Mouse (Mus musculus) forebrain, embryonic 13.5 days (tissue): ENCODE results near the gene Gfm1. TPM values are rescaled to one million over a fixed set of nuclear protein-coding genes. Genes with fewer than 3 reads are reported as not detected.
A peak's percentile ranks its signal among the peaks of the same experiment; 100 is the strongest.

Source experiments
- ATAC-seq: fragments of 200-750 bp; cut with Nextera tagmentation; 2 replicates; pipeline ENCODE4 v1.8.0; 2017
- H3K27ac ChIP-seq: fragments of 300-500 bp; sonication (generic); 2 replicates; pipeline ENCODE4 v1.5.1; 2015; ENCODE audit warnings: inconsistent platforms, mild to moderate bottlenecking, moderate library complexity
- H3K27me3 ChIP-seq: fragments of 300-500 bp; sonication (generic); 2 replicates; pipeline ENCODE4 v1.6.1; 2015; ENCODE audit warnings: mild to moderate bottlenecking, inconsistent platforms
- H3K36me3 ChIP-seq: fragments of 300-500 bp; sonication (generic); 2 replicates; pipeline ENCODE4 v1.6.1; 2015; ENCODE audit warnings: mild to moderate bottlenecking, inconsistent platforms; ENCODE audit not compliant: poor library complexity, severe bottlenecking
- H3K4me1 ChIP-seq: fragments of 300-500 bp; sonication (generic); 2 replicates; pipeline ENCODE4 v1.6.1; 2015; ENCODE audit warnings: inconsistent platforms
- H3K4me2 ChIP-seq: fragments of 300-500 bp; sonication (generic); 2 replicates; pipeline ENCODE4 v1.6.1; 2015; ENCODE audit warnings: inconsistent platforms, mild to moderate bottlenecking, moderate library complexity
- H3K4me3 ChIP-seq: fragments of 300-500 bp; sonication (generic); 2 replicates; pipeline ENCODE4 v1.5.1; 2015; ENCODE audit warnings: mild to moderate bottlenecking, inconsistent platforms
- H3K9ac ChIP-seq: fragments of 300-500 bp; sonication (generic); 2 replicates; pipeline ENCODE4 v1.6.1; 2015; ENCODE audit warnings: mild to moderate bottlenecking, inconsistent platforms
- H3K9me3 ChIP-seq: fragments of 300-500 bp; sonication (generic); replicated peaks from 2 replicates; pipeline ENCODE4 v1.6.1; 2016; ENCODE audit warnings: inconsistent platforms
- WGBS: fragments of 180-500 bp; shearing (Covaris S2); methylation state at CpG from one replicate; pipeline ENCODE4 v1.1.7; 2015; 5-methylcytosine and 5-hydroxymethylcytosine counted together
- polyA plus RNA-seq: library from polyadenylated mRNA; unstranded; fragments of >200 nt; fragmentation: Nextera tagmentation; extraction: Ambion mirVana; gene quantifications from 2 replicates; pipeline ENCODE4 v1.2.1, GENCODE M21; 2015

The Gfm1 gene
- polyA plus RNA-seq, 1 experiment from 2014 or later, result 39.3 TPM

DNA sequence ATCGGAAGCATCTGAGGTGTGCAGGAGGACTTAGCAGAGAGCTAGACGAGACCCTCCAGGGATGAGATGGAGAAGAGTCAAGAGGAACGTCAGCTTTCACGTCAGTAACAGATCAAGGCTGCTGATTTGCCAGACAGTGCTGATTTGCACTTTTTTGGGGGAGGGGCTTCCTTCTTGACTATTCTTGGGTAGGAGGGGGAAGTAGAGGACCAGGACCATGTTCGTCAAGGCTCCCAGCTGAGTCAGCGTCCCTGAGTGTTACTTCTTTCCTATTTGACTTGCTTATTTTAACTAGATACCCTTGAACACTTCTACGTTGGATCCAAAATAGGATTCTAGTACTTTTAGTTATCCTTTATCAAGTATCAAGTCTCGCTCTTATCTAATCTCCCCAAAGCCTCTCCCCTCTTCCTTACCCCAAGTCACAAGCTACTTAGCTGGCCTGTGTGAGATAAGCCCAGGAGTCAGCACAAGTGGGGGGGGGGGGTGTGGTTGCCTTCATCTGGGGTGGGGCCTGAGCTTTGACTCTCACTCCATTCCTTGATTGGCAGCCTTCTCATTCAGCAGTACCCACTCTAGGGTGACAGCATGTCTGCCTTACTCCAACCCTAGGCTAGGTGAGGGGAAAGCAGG is 69.0 kb downstream of the Gfm1 start:
- Histone ChIP-seq H3K9ac (no peak overlapping the region), H3K4me1 (0 out of 2 replicates have a peak, but pooled peaks cover 2% of the 10 kb centered on the region), H3K27me3 (no peaks in the 10 kb centered on the region), H3K27ac (no peak overlapping the region), H3K36me3 (no peaks in the 10 kb centered on the region), H3K4me3 (no peak overlapping the region), H3K9me3 (no peaks in the 10 kb centered on the region), H3K4me2 (no peak overlapping the region)
- no peak for ATAC-seq
- 92% methylated on average over 8 of the region's 8 CpGs for WGBS

DNA sequence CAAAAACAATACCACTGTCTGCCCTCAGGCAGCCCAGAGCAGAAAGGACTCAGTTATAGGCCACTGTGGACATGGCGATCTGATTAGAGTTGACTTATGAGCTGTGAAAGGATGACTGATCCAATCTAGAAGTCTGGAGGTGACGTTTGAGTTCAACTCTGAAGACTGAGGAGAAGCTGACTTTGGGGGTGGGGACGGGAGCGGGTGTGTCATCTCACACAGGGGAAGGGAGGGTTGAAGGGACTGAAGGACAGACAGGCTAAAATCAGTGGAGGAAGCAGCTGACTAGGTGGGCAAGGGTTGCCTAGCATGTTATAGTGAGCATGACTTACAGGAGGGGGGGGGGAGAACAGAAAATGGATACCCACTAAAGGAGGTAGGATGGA is 69.5 kb downstream of the Gfm1 start:
- H3K4me1 ChIP-seq, result 0 out of 2 replicates have a peak, but pooled peaks cover 4% of the 10 kb centered on the region
- H3K4me3 ChIP-seq, result no peak overlapping the region
- H3K9me3 ChIP-seq, result no peaks in the 10 kb centered on the region
- no peak overlapping the region for H3K4me2 ChIP-seq
- no peak overlapping the region for H3K27ac ChIP-seq
- H3K27me3 ChIP-seq, result no peaks in the 10 kb centered on the region
- WGBS, result 92% methylated on average over 4 of the region's 4 CpGs
- H3K9ac ChIP-seq, result no peak overlapping the region
- no peaks in the 10 kb centered on the region for H3K36me3 ChIP-seq
- no peak for ATAC-seq

DNA sequence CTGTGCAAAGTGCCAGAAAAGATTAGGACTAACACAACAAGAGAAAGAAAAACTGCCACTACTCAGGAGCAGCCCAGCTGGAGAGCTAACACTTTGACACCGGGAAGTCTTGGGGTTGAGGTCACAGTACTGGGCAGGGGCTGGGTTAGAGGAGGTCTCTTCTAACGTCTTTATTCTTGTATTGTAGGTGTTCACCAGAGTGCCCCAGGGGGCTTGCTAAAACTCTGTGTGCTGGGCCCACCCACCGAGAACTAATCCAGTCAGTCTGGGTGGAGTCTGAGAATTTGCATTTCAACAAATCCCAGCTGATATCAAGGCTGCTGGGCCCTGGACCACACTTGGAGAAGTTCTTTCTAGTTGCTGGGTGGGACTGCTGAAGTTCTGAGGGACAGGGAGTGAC is 74.0 kb downstream of the Gfm1 start:
- Histone ChIP-seq H3K4me1 (0 out of 2 replicates have a peak, but pooled peaks cover 4% of the 10 kb centered on the region), H3K36me3 (no peaks in the 10 kb centered on the region), H3K4me2 (no peak overlapping the region), H3K9me3 (no peaks in the 10 kb centered on the region), H3K4me3 (no peak overlapping the region), H3K27ac (no peak overlapping the region), H3K27me3 (no peaks in the 10 kb centered on the region), H3K9ac (no peak overlapping the region)
- 3% methylated on average over 3 of the region's 3 CpGs for WGBS
- no peak for ATAC-seq

DNA sequence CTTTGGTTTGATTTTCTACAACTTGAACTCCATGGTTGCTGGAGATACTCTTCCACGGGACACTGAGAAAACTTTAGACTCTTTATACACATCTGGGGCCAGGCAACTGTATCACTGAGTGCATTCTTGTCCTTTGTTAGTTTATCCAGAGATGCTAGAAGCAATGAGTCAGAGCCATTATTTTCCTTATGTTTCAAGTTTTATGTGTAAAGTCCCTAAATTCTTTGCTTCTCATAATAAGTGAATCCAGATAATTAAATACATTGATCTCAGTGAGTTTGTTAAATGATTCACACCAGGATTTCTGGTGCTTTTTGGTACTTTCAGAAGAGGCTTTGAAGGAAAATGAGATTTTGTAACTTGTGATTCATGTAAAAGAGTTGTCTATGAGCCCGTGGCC is 75.4 kb downstream of the Gfm1 start:
- H3K4me3 ChIP-seq, result no peak overlapping the region
- 73% methylated on average over 2 of the region's 2 CpGs for WGBS
- no peak overlapping the region for H3K27ac ChIP-seq
- no peaks in the 10 kb centered on the region for H3K9me3 ChIP-seq
- no peak for ATAC-seq
- H3K4me2 ChIP-seq, result no peak overlapping the region
- H3K36me3 ChIP-seq, result no peaks in the 10 kb centered on the region
- no peak overlapping the region for H3K9ac ChIP-seq
- H3K4me1 ChIP-seq, result 0 out of 2 replicates have a peak, but pooled peaks cover 4% of the 10 kb centered on the region
- H3K27me3 ChIP-seq, result no peaks in the 10 kb centered on the region

DNA sequence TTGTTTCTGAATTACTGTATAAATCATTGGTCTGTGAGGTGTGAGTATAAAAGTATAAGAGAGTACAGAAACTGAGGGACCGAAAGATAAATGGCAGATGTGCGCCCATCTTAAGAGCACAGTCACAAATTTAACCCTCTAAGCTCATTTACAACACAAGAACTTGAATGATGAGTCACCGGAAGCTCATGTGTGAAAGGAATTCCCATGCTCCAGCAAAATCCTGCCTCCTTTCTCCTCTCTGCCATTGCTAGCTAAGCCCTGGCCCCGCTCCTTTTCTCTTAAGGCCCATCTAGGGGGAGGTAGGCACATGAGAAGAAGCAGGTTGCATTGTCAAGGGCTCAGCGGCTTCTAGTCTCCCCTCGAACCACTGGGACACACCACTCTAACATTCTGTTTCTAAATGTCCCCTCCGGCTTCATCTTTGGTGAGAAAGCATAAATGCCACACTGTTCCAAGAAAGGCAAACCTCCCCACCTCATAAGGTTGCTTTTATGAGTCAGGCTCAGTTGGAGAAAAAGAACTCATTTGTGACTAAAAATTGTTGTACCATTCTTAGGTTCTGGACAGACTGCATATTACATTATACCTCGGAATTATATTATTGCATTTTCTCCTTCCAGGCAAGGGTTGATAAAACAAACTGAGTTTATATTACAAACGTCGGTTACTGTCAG is 78.5 kb downstream of the Gfm1 start:
- Histone ChIP-seq H3K36me3 (no peaks in the 10 kb centered on the region), H3K9me3 (no peaks in the 10 kb centered on the region), H3K9ac (no peak overlapping the region), H3K4me3 (no peak overlapping the region), H3K4me2 (no peak overlapping the region), H3K27ac (no peak overlapping the region), H3K27me3 (peaks cover 2% of the 10 kb centered on the region; the same call in 1 of the 2 replicates), H3K4me1 (0 out of 2 replicates have a peak, but pooled peaks cover 4% of the 10 kb centered on the region)
- no peak for ATAC-seq
- 86% methylated on average over 10 of the region's 10 CpGs for WGBS

DNA sequence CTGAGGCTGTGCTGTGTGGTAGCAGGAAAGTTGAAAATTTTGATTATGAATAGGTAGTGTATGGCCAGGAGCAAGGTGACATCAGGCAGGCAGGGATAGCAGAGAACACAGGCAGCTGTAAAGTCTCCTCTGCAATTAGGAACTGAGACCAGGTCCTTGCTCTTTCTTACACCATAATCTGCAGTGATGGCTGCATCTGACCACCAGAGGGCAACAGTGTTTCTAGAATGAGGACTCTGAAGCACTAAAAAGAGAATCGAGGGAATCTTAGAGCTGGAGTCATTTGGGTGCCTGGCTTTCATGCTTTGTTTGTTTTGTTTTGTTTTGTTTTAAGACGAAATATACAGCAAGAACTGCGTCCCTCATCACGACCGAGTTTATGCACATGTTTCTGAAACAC is 82.9 kb downstream of the Gfm1 start:
- no peak overlapping the region for H3K9ac ChIP-seq
- ATAC-seq, result peak; percentile 71
- WGBS, result 4% methylated on average over 5 of the region's 5 CpGs

DNA sequence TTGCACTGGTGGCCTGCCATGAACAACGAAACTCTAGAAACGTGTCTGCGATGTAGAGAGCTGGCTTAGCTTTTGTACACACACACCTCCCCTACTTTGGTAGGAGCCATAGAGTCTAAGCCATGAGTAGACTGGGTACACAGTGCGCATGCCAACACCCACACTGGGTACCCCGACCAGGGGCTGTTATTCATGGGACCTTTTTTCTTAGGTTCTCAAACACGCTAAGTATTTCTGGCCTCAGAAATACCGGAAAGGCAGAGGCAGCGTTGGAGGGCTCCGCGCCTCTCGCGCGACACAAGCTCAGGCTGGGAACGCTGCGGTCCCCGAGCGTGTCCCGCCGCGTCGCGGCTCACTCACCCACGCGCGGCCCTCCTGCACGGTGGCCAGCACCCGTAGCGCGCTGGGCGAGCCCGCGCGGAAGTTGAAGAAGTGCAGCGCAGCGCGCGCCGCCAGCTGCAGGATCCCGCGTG is 84.9 kb downstream of the Gfm1 start:
- H3K9ac ChIP-seq, result peak overlapping the region; percentile 72
- peaks cover 48% of the 10 kb centered on the region for H3K27me3 ChIP-seq
- H3K36me3 ChIP-seq, result no peaks in the 10 kb centered on the region
- H3K27ac ChIP-seq, result no peak overlapping the region
- H3K4me3 ChIP-seq, result peak overlapping the region; percentile 54
- 5% methylated on average over 40 of the region's 40 CpGs for WGBS
- ATAC-seq, result peak; percentile 67
- H3K4me1 ChIP-seq, result peaks cover 10% of the 10 kb centered on the region
- H3K9me3 ChIP-seq, result no peaks in the 10 kb centered on the region
- H3K4me2 ChIP-seq, result peak overlapping the region; percentile 100

More for the DNA sequence above, 82.9 kb downstream of the Gfm1 start:
- peaks cover 42% of the 10 kb centered on the region for H3K27me3 ChIP-seq
- H3K36me3 ChIP-seq, result no peaks in the 10 kb centered on the region
- H3K4me2 ChIP-seq, result no peak overlapping the region
- H3K27ac ChIP-seq, result no peak overlapping the region
- H3K4me1 ChIP-seq, result peaks cover 10% of the 10 kb centered on the region
- H3K4me3 ChIP-seq, result no peak overlapping the region
- no peaks in the 10 kb centered on the region for H3K9me3 ChIP-seq

DNA sequence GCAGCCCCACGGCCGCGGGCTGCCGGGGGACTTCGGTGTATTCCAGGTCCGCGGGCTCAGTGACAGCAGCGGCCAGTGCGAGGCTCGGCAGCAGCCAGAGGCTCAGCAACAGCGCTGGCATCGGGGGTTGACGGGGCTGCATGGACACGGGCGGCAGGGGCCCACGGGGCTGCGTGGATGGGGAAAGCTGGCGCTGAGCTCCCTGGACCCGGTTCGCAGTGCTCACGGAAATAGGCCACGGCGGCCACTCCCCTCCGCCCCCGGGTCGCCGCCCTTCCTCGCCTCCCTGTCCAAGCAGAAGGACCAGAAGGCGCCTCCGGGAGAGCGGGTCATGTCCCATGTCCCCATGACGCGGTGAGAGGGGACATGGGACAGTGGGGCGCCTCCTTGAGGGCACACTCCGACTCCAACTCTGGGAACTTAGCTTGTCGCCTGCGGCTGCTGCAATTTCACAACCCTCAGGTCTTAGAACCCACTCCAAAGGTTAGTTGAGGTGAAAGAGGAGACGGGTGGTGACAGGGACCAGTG is 85.4 kb downstream of the Gfm1 start, which contains the start of gene Rarres1:
Gene Rarres1, minus strand, starts transcription at position 250 of the 528 bp plus-strand sequence.
- H3K4me1 ChIP-seq, result peaks cover 10% of the 10 kb centered on the region
- peak; percentile 65 for ATAC-seq
- no peak within 1 kb of the TSS for H3K27ac ChIP-seq
- peak within 1 kb of the TSS; percentile 54 for H3K4me3 ChIP-seq
- no peaks in the 10 kb centered on the region for H3K36me3 ChIP-seq
- WGBS, result 2% methylated on average over 38 of the region's 38 CpGs
- peak within 1 kb of the TSS; percentile 100 for H3K4me2 ChIP-seq
- H3K27me3 ChIP-seq, result peaks cover 48% of the 10 kb centered on the region
- peak within 1 kb of the TSS; percentile 72 for H3K9ac ChIP-seq
- H3K9me3 ChIP-seq, result no peaks in the 10 kb centered on the region

DNA sequence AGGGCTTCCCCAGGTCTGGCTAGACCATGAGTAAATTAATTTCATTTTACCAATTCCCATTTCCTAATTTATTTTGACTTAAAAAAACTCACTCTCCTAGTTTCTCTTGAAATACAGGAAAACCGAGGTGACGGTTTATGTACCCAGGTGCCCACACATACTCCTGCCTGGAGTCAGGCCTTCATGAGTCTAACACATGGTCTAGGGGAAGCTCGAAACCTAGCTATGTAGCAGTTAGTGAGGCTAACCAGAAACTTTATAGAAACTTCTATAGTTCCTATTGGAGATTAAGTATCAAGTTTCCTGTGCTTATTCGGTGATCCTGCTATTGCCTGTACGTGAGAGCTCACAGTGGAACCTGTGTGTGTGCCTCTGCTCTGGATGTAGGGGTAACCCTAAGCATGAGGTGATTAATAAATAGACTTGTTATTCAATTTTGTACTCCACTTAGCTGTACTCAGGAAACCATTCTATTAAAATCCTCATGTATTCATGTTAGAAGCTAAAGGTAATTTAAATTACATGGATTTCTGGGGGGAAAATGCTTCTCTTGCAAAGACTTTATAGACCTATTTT is 90.8 kb downstream of the Gfm1 start:
- Histone ChIP-seq H3K4me3 (no peak overlapping the region), H3K9ac (no peak overlapping the region), H3K9me3 (no peaks in the 10 kb centered on the region), H3K4me1 (peaks cover under 1% of the 10 kb centered on the region; the same call in 1 of the 2 replicates), H3K27ac (no peak overlapping the region), H3K36me3 (no peaks in the 10 kb centered on the region), H3K27me3 (peaks cover 23% of the 10 kb centered on the region), H3K4me2 (no peak overlapping the region)
- ATAC-seq, result no peak
- 89% methylated on average over 5 of the region's 5 CpGs for WGBS

DNA sequence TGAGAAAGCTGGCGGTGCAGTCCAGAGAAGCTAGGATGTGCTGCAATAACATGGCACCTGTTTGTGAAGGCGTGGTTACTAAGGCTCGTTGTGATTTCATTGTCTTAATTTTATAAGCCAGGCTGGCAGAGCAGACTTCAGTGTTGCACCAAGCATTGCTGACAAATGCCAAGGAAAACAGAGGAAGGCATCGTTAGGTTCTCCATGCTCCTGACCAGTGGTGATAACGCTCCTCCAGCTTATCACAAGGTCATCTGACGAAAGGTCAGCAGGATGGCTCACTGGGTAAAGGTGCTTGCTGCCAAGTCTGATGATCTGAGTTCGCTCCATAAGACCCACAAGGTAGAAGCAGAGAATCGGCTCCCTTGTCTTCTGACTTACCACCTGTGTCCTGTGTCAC is 92.8 kb downstream of the Gfm1 start:
- ATAC-seq, result no peak
- 88% methylated on average over 8 of the region's 8 CpGs for WGBS
- no peak overlapping the region for H3K4me2 ChIP-seq

DNA sequence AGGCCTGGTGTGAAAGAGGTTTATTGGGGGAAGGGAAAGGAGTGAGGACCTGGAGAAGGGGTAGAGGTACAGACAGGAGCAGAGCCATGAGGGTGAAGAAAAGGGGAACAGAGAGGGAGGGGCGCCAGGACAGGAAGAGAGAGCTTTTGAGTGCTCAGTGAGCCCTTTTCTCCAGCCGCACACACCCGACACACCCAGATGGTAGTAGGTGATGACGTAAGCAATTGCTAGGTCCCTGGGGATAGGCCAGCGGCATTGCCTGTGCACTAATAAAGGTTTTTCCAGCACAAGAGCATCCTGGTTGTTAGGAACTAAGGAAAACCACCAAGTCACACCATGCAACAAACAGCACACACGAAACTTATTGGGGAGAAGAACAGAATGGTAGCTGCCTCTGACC is 94.9 kb downstream of the Gfm1 start:
- WGBS, result 88% methylated on average over 6 of the region's 6 CpGs
- no peak overlapping the region for H3K27ac ChIP-seq
- ATAC-seq, result no peak
- no peaks in the 10 kb centered on the region for H3K9me3 ChIP-seq
- no peaks in the 10 kb centered on the region for H3K36me3 ChIP-seq
- no peak overlapping the region for H3K4me2 ChIP-seq
- H3K27me3 ChIP-seq, result no peaks in the 10 kb centered on the region
- no peak overlapping the region for H3K9ac ChIP-seq
- H3K4me3 ChIP-seq, result no peak overlapping the region
- no peaks in the 10 kb centered on the region for H3K4me1 ChIP-seq

More for the DNA sequence above, 92.8 kb downstream of the Gfm1 start:
- H3K9ac ChIP-seq, result no peak overlapping the region
- H3K4me3 ChIP-seq, result no peak overlapping the region
- no peaks in the 10 kb centered on the region for H3K4me1 ChIP-seq
- no peaks in the 10 kb centered on the region for H3K36me3 ChIP-seq
- H3K27ac ChIP-seq, result no peak overlapping the region
- 0 out of 2 replicates have a peak, but pooled peaks cover 6% of the 10 kb centered on the region for H3K27me3 ChIP-seq
- no peaks in the 10 kb centered on the region for H3K9me3 ChIP-seq
